ENCODE assay signal across 18 mouse cellular contexts in the genomic region with DNA sequence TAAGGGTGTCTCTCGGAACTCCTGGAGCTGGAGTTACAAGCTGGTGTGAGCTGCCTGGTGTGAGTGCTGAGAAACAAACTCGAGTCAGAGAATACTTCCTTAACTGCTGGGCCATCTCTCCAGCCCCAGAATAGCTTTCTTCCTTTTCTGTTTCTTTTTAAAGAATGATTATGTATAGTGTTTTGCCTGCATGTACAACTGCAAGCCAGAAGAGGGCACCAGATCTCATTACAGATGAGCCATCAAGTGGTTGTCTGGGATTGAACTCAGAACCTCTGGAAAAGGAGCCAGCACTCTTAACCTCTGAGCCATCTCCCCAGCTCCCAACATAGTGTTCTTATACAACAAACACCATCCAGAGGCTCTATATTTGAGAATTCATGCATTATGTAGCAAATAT. TPM values are rescaled to one million over a fixed set of nuclear protein-coding genes. Genes with fewer than 3 reads are reported as not detected.
DNase-seq lines count a peak whose midpoint lies in the region; ATAC-seq and TF ChIP-seq lines count a peak whose summit lies in the region.
"Had no signal": no experiment of that assay in that cellular context is flagged by ENCODE, and none has a peak within 500 bp of the region (broad histone marks: within the 10 kb centered on the region; RNA-seq: fewer than 3 reads in every experiment).

No protein-coding gene starts in this region.

- no peaks in the 10 kb centered on the region for H3K4me1 ChIP-seq in heart, adult 2 months (ENCODE audit: control insufficient read depth, insufficient read depth, low read length)
- no peaks in the 10 kb centered on the region for H3K4me1 ChIP-seq in lung, embryonic 14.5 days (ENCODE audit: insufficient read depth)
- H3K4me1 ChIP-seq in lung, adult 2 months (ENCODE audit: control insufficient read depth, insufficient read depth, low read length), result no peaks in the 10 kb centered on the region
- no peaks in the 10 kb centered on the region for H3K4me1 ChIP-seq in MEL (ENCODE audit: control insufficient read depth in 1 of 2, insufficient read depth in 2 of 2, low read length in 2 of 2)
- H3K4me1 ChIP-seq: liver, embryonic 13.5 days; neural tube, embryonic 12.5 days had no signal

- H3K4me3 ChIP-seq in heart, adult 2 months, result no peak overlapping the region
- H3K4me3 ChIP-seq in lung, embryonic 14.5 days (ENCODE audit: low read depth, low read length), result no peak overlapping the region
- H3K4me3 ChIP-seq in lung, adult 2 months (replicated peaks; ENCODE audit: extremely low read depth, low read depth, low read length), result no peak overlapping the region
- H3K4me3 ChIP-seq in MEL (ENCODE audit: control insufficient read depth in 1 of 2, insufficient read depth in 1 of 2, low read depth in 2 of 2, low read length in 2 of 2), result no peak overlapping the region
- H3K4me3 ChIP-seq: liver, embryonic 13.5 days; neural tube, embryonic 12.5 days had no signal

- no peaks in the 10 kb centered on the region for H3K79me2 ChIP-seq in heart, adult 2 months (replicated peaks; ENCODE audit: control insufficient read depth, insufficient read depth, low read length)
- H3K79me2 ChIP-seq in MEL (ENCODE audit: control insufficient read depth, insufficient read depth, low read length, poor library complexity), result no peaks in the 10 kb centered on the region

- 54% methylated on average over 2 of the region's 2 CpGs for WGBS in heart, adult 2 months
- WGBS in lung, embryonic 14.5 days, result 53% methylated on average over 2 of the region's 2 CpGs
- 54% methylated on average over 2 of the region's 2 CpGs for WGBS in lung, adult 2 months

- TF ChIP-seq RAD21 in MEL (IDR thresholded peaks at IDR 0.05; ENCODE audit: low read depth, low read length), result peak; percentile 29

- no peak for TF ChIP-seq POLR2A in heart, adult 2 months (IDR thresholded peaks at IDR 0.05; ENCODE audit: insufficient read depth, low read depth, low read length)
- TF ChIP-seq POLR2A in lung, adult 2 months (IDR thresholded peaks at IDR 0.05; ENCODE audit: borderline replicate concordance, extremely low read depth, low read depth, low read length), result no peak
- no peak for TF ChIP-seq POLR2A in MEL (IDR thresholded peaks at IDR 0.05; ENCODE audit: control insufficient read depth in 1 of 2, insufficient read depth in 1 of 2, low read depth in 1 of 2, low read length in 2 of 2, poor library complexity in 1 of 2)

- no peak overlapping the region for H3K4me2 ChIP-seq in lung, embryonic 14.5 days
- H3K4me2 ChIP-seq: liver, embryonic 13.5 days; neural tube, embryonic 12.5 days had no signal

- DNase-seq in heart, adult 2 months, result no peak
- no peak for DNase-seq in heart, postnatal 14 days
- DNase-seq in lung, embryonic 14.5 days, result peak; percentile 50
- DNase-seq in lung, adult 2 months, result no peak
- DNase-seq in MEL (ENCODE audit: low read depth, low spot score), result peak; percentile 43
- no peak for DNase-seq in spleen, postnatal 36 days (ENCODE audit: low spot score in 2 of 2)
- no peak for DNase-seq in cerebellum, postnatal 36 days
- DNase-seq: adrenal gland, adult 2 months; cerebellum, postnatal 25 days; heart, postnatal 4 days; kidney, postnatal 25 days; liver, embryonic 13.5 days; right cerebral cortex, adult 18-20 months; thymus, postnatal 25 days had no signal

- H3K36me3 ChIP-seq in heart, adult 2 months (ENCODE audit: control insufficient read depth, insufficient read depth, low read length), result no peaks in the 10 kb centered on the region
- H3K36me3 ChIP-seq in lung, embryonic 14.5 days (ENCODE audit: insufficient read depth), result no peaks in the 10 kb centered on the region
- H3K36me3 ChIP-seq in MEL (ENCODE audit: control insufficient read depth in 1 of 2, insufficient read depth in 2 of 2, low read length in 2 of 2), result no peaks in the 10 kb centered on the region
- H3K36me3 ChIP-seq: liver, embryonic 13.5 days; neural tube, embryonic 12.5 days had no signal

- ATAC-seq in lung, embryonic 14.5 days (ENCODE audit: insufficient read depth), result no peak
- ATAC-seq in megakaryocyte progenitor cell, adult 5-6 weeks (replicated peaks; ENCODE audit: poor library complexity), result peak; percentile 65

- H3K9me3 ChIP-seq in lung, embryonic 14.5 days (ENCODE audit: low read depth, low read length), result no peaks in the 10 kb centered on the region
- H3K9me3 ChIP-seq in MEL (replicated peaks; ENCODE audit: insufficient read depth, low read length), result no peaks in the 10 kb centered on the region
- H3K9me3 ChIP-seq: liver, embryonic 13.5 days; neural tube, embryonic 12.5 days had no signal

- intact Hi-C loops in heart, adult 2 months (cut with DNase I), result loop anchor here (10.0 kb wide), 1 partner anchor 366 kb away; no protein-coding TSS in a partner anchor
- intact Hi-C loops in heart, postnatal 14 days (cut with DNase I), result no loop called here

- H3K9ac ChIP-seq in heart, adult 2 months (ENCODE audit: low read depth, low read length), result no peak overlapping the region
- no peak overlapping the region for H3K9ac ChIP-seq in lung, embryonic 14.5 days
- H3K9ac ChIP-seq in MEL (ENCODE audit: control insufficient read depth, low read depth, low read length, poor library complexity, severe bottlenecking), result no peak overlapping the region
- H3K9ac ChIP-seq: liver, embryonic 13.5 days; neural tube, embryonic 12.5 days had no signal

- no peak overlapping the region for H3K27ac ChIP-seq in heart, adult 2 months
- no peak overlapping the region for H3K27ac ChIP-seq in lung, embryonic 14.5 days (ENCODE audit: low read depth)
- no peak overlapping the region for H3K27ac ChIP-seq in MEL (ENCODE audit: control insufficient read depth, low read depth, low read length)
- H3K27ac ChIP-seq: liver, embryonic 13.5 days; neural tube, embryonic 12.5 days had no signal

- H3K27me3 ChIP-seq in heart, adult 2 months (ENCODE audit: control insufficient read depth, insufficient read depth, low read length), result no peaks in the 10 kb centered on the region
- H3K27me3 ChIP-seq in lung, embryonic 14.5 days (ENCODE audit: insufficient read depth, low read length), result no peaks in the 10 kb centered on the region
- peaks cover 0 to 10% of the 10 kb centered on the region in 2 experiments for H3K27me3 ChIP-seq in MEL (ENCODE audit: control insufficient read depth in 1 of 2, insufficient read depth in 2 of 2, low read length in 2 of 2)

- TF ChIP-seq CTCF in heart, adult 2 months (IDR thresholded peaks at IDR 0.05), result peak; percentile 60
- peak; percentile 58 for TF ChIP-seq CTCF in lung, embryonic 14.5 days (IDR thresholded peaks at IDR 0.05; ENCODE audit: low read depth)
- no peak for TF ChIP-seq CTCF in lung, adult 2 months (IDR thresholded peaks at IDR 0.05; ENCODE audit: insufficient read depth, low read length)
- peak; percentile 40 to 58 (median 57) for TF ChIP-seq CTCF in MEL (IDR thresholded peaks at IDR 0.05 in 2 of 3, conservative IDR thresholded peaks at IDR 0.05 in 1 of 3; ENCODE audit: control insufficient read depth in 1 of 3, insufficient read depth in 1 of 3, low read depth in 2 of 3, low read length in 3 of 3, poor library complexity in 1 of 3, severe bottlenecking in 1 of 3)

- no peak for TF ChIP-seq EP300 in heart, adult 2 months (IDR thresholded peaks at IDR 0.05; ENCODE audit: insufficient read depth, low read depth, low read length)
- no peak for TF ChIP-seq EP300 in MEL (IDR thresholded peaks at IDR 0.05; ENCODE audit: low read depth in 1 of 2, low read length in 2 of 2)

TF ChIP-seq in MEL, 35 proteins besides CTCF, POLR2A, EP300 and RAD21 (continues in another document):
- no peak for TF ChIP-seq NRF1 (IDR thresholded peaks at IDR 0.05; ENCODE audit: insufficient read depth, low read depth, low read length, poor library complexity, severe bottlenecking)
- no peak for TF ChIP-seq ZMIZ1 (IDR thresholded peaks at IDR 0.05; ENCODE audit: low read depth, low read length)

RNA-seq across cellular contexts. Expression of gene Ubl4b, which starts 16.3 kb away (rescaled TPM):
- total RNA-seq in heart, adult 2 months (2021), result not detected
- 0.12 TPM in 1 of 2 replicates, not detected in the other for polyA plus RNA-seq in heart, adult 2 months (2012; rRNA removed)
- not detected for total RNA-seq in heart, postnatal 14 days (2021)
- not detected in 2 replicates for polyA plus RNA-seq in lung, embryonic 14.5 days (2014; fragmentation: Nextera tagmentation; extraction: Ambion mirVana)
- polyA plus RNA-seq in lung, adult 2 months (2012; rRNA removed), result not detected in 2 replicates
- not detected in 2 replicates for total RNA-seq in MEL (2012; rRNA removed)
- not detected for polyA plus RNA-seq in MEL (2012; ENCODE audit: insufficient read depth in 1 of 2, insufficient read length in 2 of 2, low read depth in 1 of 2, low replicate concordance in 2 of 2, missing spikeins in 1 of 2)
- not detected in 2 replicates for total RNA-seq in megakaryocyte progenitor cell, adult 5-6 weeks (2015)
- total RNA-seq in megakaryocyte progenitor cell, adult 5-6 weeks (2017), result not detected in 2 replicates
- total RNA-seq: adrenal gland, adult 2 months; heart, postnatal 4 days; left cerebral cortex, adult 18-20 months had no signal
- polyA plus RNA-seq: adrenal gland, adult 2 months; liver, embryonic 13.5 days; neural tube, embryonic 12.5 days had no signal

RNA-seq across cellular contexts. Expression of gene Alx3, which starts 23.6 kb away (rescaled TPM):
- total RNA-seq in heart, adult 2 months (2021), result not detected
- polyA plus RNA-seq in heart, adult 2 months (2012; rRNA removed), result not detected in 2 replicates
- not detected for total RNA-seq in heart, postnatal 14 days (2021)
- polyA plus RNA-seq in lung, embryonic 14.5 days (2014; fragmentation: Nextera tagmentation; extraction: Ambion mirVana), result 0.23 TPM in 1 of 2 replicates, not detected in the other
- not detected in 2 replicates for polyA plus RNA-seq in lung, adult 2 months (2012; rRNA removed)
- not detected in 2 replicates for total RNA-seq in MEL (2012; rRNA removed)
- polyA plus RNA-seq in MEL (2012; ENCODE audit: insufficient read depth in 1 of 2, insufficient read length in 2 of 2, low read depth in 1 of 2, low replicate concordance in 2 of 2, missing spikeins in 1 of 2), result not detected
- not detected in 2 replicates for total RNA-seq in megakaryocyte progenitor cell, adult 5-6 weeks (2015)
- not detected in 2 replicates for total RNA-seq in megakaryocyte progenitor cell, adult 5-6 weeks (2017)
- total RNA-seq: adrenal gland, adult 2 months; heart, postnatal 4 days had no signal
- polyA plus RNA-seq: adrenal gland, adult 2 months; gonadal fat pad, adult 2 months had no signal

RNA-seq across cellular contexts. Expression of gene Slc6a17, which starts 53.4 kb away (rescaled TPM):
- total RNA-seq in heart, adult 2 months (2021), result 1 to 10 TPM; 2.1 to 2.8 TPM
- 2.3 and 3.9 TPM in 2 replicates for polyA plus RNA-seq in heart, adult 2 months (2012; rRNA removed)
- total RNA-seq in heart, postnatal 14 days (2021), result 1 to 10 TPM; 1.3 to 1.5 TPM
- polyA plus RNA-seq in lung, embryonic 14.5 days (2014; fragmentation: Nextera tagmentation; extraction: Ambion mirVana), result 3.6 and 4.2 TPM in 2 replicates
- 0.72 and 1.5 TPM in 2 replicates for polyA plus RNA-seq in lung, adult 2 months (2012; rRNA removed)
- total RNA-seq in MEL (2012; rRNA removed), result 0.04 TPM in 1 of 2 replicates, not detected in the other
- polyA plus RNA-seq in MEL (2012; ENCODE audit: insufficient read depth in 1 of 2, insufficient read length in 2 of 2, low read depth in 1 of 2, low replicate concordance in 2 of 2, missing spikeins in 1 of 2), result not detected
- not detected in 2 replicates for total RNA-seq in megakaryocyte progenitor cell, adult 5-6 weeks (2015)
- total RNA-seq in megakaryocyte progenitor cell, adult 5-6 weeks (2017), result not detected in 2 replicates

RNA-seq across cellular contexts. Expression of gene Gm10961, which starts 59.9 kb away (rescaled TPM):
- not detected for total RNA-seq in heart, adult 2 months (2021)
- not detected in 2 replicates for polyA plus RNA-seq in heart, adult 2 months (2012; rRNA removed)
- not detected for total RNA-seq in heart, postnatal 14 days (2021)
- polyA plus RNA-seq in lung, embryonic 14.5 days (2014; fragmentation: Nextera tagmentation; extraction: Ambion mirVana), result not detected in 2 replicates
- not detected in 2 replicates for polyA plus RNA-seq in lung, adult 2 months (2012; rRNA removed)
- total RNA-seq in MEL (2012; rRNA removed), result not detected in 2 replicates
- polyA plus RNA-seq in MEL (2012; ENCODE audit: insufficient read depth in 1 of 2, insufficient read length in 2 of 2, low read depth in 1 of 2, low replicate concordance in 2 of 2, missing spikeins in 1 of 2), result not detected
- total RNA-seq in megakaryocyte progenitor cell, adult 5-6 weeks (2015), result not detected in 2 replicates
- not detected in 2 replicates for total RNA-seq in megakaryocyte progenitor cell, adult 5-6 weeks (2017)
- total RNA-seq: adrenal gland, adult 2 months; heart, postnatal 4 days; left cerebral cortex, adult 18-20 months had no signal
- polyA plus RNA-seq: adrenal gland, adult 2 months; gonadal fat pad, adult 2 months; liver, embryonic 13.5 days; neural tube, embryonic 12.5 days had no signal

Comparison
In these comparisons a context has a peak if more than half of its experiments do, and no peak if none do; other contexts are left out.
1. DNase-seq: peak in lung, embryonic 14.5 days (single experiment) and MEL (single experiment); none in heart, adult 2 months (0 of 2), heart, postnatal 14 days (0 of 2), lung, adult 2 months (single experiment), spleen, postnatal 36 days (0 of 2) and cerebellum, postnatal 36 days (0 of 2).